Mouse (Mus musculus) brain, adult 2 months (tissue): ENCODE results near the gene Nupr1l.
"Not testable (repeated sequence)": the region's sequence is repeated elsewhere in the genome, so short reads cannot be mapped to it uniquely, and the experiment has no call there.

Experiments used
- DNase-seq: peaks from one replicate; pipeline ENCODE4 v3.0.0; 2011; ENCODE audit warnings: low read depth, low spot score

The Nupr1l gene

GRCm38 (mm10) chr5:129908242-129908965 is at the start of gene Nupr1l:
Gene Nupr1l, plus strand, starts transcription at chr5:129908540.
- DNase-seq: peak; percentile 94

GRCm38 (mm10) chr5:129862325-129862724 is 46.0 kb upstream of the Nupr1l start:
- DNase-seq: no peak

GRCm38 (mm10) chr5:129864467-129864866 is 43.9 kb upstream of the Nupr1l start:
- peak; percentile 52 for DNase-seq

GRCm38 (mm10) chr5:129865841-129866240 is 42.5 kb upstream of the Nupr1l start:
- no peak for DNase-seq

- no peak for DNase-seq
Measured at GRCm38 (mm10) chr5:129869238-129869995, 38.9 kb upstream of the Nupr1l start.

- DNase-seq: no peak
Measured at GRCm38 (mm10) chr5:129871238-129871637, 37.1 kb upstream of the Nupr1l start.

- no peak for DNase-seq
Measured at GRCm38 (mm10) chr5:129873942-129874341, 34.4 kb upstream of the Nupr1l start.

- DNase-seq: no peak
Measured at GRCm38 (mm10) chr5:129875098-129875497, 33.2 kb upstream of the Nupr1l start.

GRCm38 (mm10) chr5:129877731-129878455 is 30.4 kb upstream of the Nupr1l start:
- peak; percentile 59 for DNase-seq

- peak; percentile 52 for DNase-seq
Measured at GRCm38 (mm10) chr5:129878946-129879345, 29.4 kb upstream of the Nupr1l start.

- no peak for DNase-seq
Measured at GRCm38 (mm10) chr5:129879888-129880287, 28.5 kb upstream of the Nupr1l start.

GRCm38 (mm10) chr5:129886271-129886670 is 22.1 kb upstream of the Nupr1l start:
- peak; percentile 32 for DNase-seq

- peak; percentile 100 for DNase-seq
Measured at GRCm38 (mm10) chr5:129886911-129887636, 21.3 kb upstream of the Nupr1l start, which contains the start of gene Chchd2. Gene Chchd2, minus strand, starts transcription at chr5:129887470.

- not testable (repeated sequence) for DNase-seq
Measured at GRCm38 (mm10) chr5:129890390-129890789, 17.9 kb upstream of the Nupr1l start.

- peak; percentile 98 for DNase-seq
Measured at GRCm38 (mm10) chr5:129895198-129896088, 12.9 kb upstream of the Nupr1l start, which contains the start of gene Zbed5. Gene Zbed5, plus strand, starts transcription at chr5:129895723.

GRCm38 (mm10) chr5:129898449-129898848 is 9.9 kb upstream of the Nupr1l start, which contains the start of gene Phkg1:
Gene Phkg1, minus strand, starts transcription at chr5:129898549.
- no peak for DNase-seq

- DNase-seq: no peak
Measured at GRCm38 (mm10) chr5:129907775-129908174, 565 bp upstream of the Nupr1l start.

- no peak for DNase-seq
Measured at GRCm38 (mm10) chr5:129909147-129909546, 807 bp downstream of the Nupr1l start.

- DNase-seq: no peak
Measured at GRCm38 (mm10) chr5:129909591-129909990, 1.3 kb downstream of the Nupr1l start.

GRCm38 (mm10) chr5:129914024-129914423 is 5.7 kb downstream of the Nupr1l start:
- peak; percentile 48 for DNase-seq
